Mouse (Mus musculus) macrophage (primary cell): ENCODE data around the gene Fam102a. TPM values are rescaled to one million over a fixed set of nuclear protein-coding genes. Genes with fewer than 3 reads are reported as not detected.

ENCODE experiments used
- H3K27ac ChIP-seq: fragments of 350-480 bp; formaldehyde crosslinking; 2 replicates; pipeline ENCODE4 v1.9.0; 2021
- H3K36me3 ChIP-seq: fragments of 350-480 bp; formaldehyde crosslinking; 2 replicates; pipeline ENCODE4 v1.9.0; 2021; ENCODE audit errors: inconsistent target
- H3K4me3 ChIP-seq: fragments of 350-480 bp; formaldehyde crosslinking; 2 replicates; pipeline ENCODE4 v1.9.0; 2021; ENCODE audit errors: inconsistent target
- H3K79me2 ChIP-seq: fragments of 350-480 bp; formaldehyde crosslinking; 2 replicates; pipeline ENCODE4 v1.9.0; 2021; ENCODE audit errors: inconsistent target
- WGBS: methylation state at CpG from one replicate; pipeline ENCODE4 v1.1.7; 2026; ENCODE audit warnings: inconsistent platforms; ENCODE audit not compliant: missing documents; 5-methylcytosine and 5-hydroxymethylcytosine counted together
- polyA plus RNA-seq: library from polyadenylated mRNA; stranded (reverse); fragments of 250-400 nt; gene quantifications from 3 replicates; pipeline ENCODE4 v1.2.4, GENCODE M21; 2018; ENCODE audit warnings: inconsistent platforms

Fam102a gene
- polyA plus RNA-seq, 1 experiment from 2014 or later: 3.5 TPM

DNA sequence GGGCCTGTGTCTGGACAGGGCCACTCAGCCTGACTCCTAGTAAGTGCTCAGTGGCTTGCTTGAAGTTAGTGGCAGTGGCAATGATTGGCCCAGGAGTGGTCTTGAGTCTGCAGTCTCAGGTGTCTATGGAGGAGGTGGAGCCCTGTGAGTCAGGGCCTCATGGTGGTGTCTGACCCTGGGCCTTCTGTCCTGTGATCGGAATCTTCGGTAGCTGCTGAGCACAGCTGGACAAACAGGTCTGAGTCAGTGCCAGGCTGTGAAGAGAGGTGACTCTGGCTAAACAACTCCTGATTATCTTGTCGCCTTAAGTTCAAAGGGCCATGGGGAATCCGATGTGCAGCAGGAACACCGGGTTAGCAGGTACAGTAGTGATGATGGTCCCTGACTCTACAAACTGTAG lies 12.2 kb downstream of the Fam102a start:
- WGBS: 94% methylated on average over 5 of the region's 5 CpGs
- H3K79me2 ChIP-seq: no peaks in the 10 kb centered on the region
- H3K4me3 ChIP-seq: no peak overlapping the region

DNA sequence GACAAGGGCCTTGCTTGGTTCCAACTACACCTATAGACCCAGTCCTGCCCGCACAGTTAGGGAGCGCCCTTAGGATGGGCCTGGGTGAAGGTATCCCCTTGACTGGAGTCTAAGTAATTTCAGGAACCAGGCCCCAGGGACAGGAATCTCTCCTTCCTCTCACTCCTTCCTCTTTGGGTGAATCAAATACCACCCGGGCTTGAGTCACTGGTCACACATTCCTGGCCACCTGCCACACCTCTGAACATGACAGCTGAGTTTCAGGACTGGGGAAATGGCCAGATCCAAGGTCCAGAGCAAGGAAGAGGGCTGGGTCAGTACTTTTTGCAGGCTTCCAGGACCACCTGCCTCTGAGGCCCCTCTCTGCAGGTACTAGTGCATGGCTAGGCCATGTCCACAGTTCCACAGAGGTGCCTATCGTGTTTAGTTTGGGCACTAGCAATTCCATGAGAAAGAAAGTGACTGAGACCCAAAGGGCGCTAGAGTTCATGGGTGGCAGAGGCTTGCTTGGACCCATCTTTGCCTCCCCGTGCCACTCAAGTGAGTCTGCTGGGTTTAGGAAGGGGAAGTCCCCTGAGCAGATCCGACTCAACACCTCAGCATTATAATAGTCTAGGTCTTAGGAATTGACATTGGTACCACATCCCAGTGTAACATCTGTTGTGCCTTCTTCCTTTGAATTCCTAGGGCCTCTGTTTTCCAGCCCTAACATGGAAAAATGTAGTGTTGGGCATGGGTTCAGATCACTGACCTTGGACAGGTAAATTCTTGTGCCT lies 13.0 kb downstream of the Fam102a start:
- H3K36me3 ChIP-seq: no peaks in the 10 kb centered on the region
- H3K4me3 ChIP-seq: no peak overlapping the region
- H3K79me2 ChIP-seq: no peaks in the 10 kb centered on the region
- H3K27ac ChIP-seq: peak overlapping the region; percentile 53
- 54% methylated on average over 7 of the region's 7 CpGs for WGBS

More for the DNA sequence above, 12.2 kb downstream of the Fam102a start:
- H3K36me3 ChIP-seq: no peaks in the 10 kb centered on the region
- H3K27ac ChIP-seq: peak overlapping the region; percentile 53

DNA sequence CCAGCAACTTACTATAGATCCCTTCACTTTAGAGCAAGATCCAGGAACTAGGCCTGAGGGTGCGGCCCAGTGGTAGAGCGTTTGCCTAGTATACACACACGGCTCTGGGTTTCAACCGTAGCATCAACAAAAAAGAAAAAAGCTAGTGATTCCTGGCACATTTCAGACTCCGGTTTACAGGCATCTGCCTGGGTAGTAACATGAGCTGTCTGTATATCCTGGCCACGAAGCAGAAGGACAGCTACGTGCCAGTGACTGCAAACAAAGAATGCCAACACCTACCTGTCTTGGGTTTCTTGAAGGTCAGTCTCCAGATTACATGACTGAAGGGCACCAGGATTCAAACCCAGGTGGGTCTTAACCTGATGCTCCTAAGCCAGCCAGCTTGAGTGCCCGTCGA lies 14.0 kb downstream of the Fam102a start:
- Histone ChIP-seq H3K27ac (no peak overlapping the region), H3K79me2 (no peaks in the 10 kb centered on the region), H3K4me3 (no peak overlapping the region), H3K36me3 (no peaks in the 10 kb centered on the region)
- WGBS: 92% methylated on average over 9 of the region's 9 CpGs

DNA sequence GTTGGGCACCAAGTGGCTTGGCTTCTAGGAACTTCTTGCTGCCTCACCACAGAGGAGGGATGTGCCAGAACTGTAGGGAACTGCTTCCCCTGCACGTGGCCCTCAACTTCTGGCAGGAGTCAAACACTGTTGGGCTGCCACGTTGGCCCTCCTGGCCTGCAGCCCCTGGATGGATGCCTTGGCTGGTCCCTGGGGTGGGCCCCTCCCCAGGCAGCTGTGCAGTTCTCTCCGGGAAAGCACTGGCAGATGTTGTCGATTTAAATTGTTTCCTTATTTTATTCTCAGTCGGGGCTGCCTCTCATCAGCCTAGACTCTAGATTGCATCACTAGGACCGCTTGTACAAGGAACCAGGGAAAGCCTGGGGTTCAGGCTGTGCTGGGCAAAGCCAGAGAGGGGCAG lies 14.6 kb downstream of the Fam102a start:
- 4% methylated on average over 6 of the region's 6 CpGs for WGBS
- Histone ChIP-seq H3K27ac (no peak overlapping the region), H3K36me3 (no peaks in the 10 kb centered on the region), H3K4me3 (no peak overlapping the region), H3K79me2 (no peaks in the 10 kb centered on the region)

DNA sequence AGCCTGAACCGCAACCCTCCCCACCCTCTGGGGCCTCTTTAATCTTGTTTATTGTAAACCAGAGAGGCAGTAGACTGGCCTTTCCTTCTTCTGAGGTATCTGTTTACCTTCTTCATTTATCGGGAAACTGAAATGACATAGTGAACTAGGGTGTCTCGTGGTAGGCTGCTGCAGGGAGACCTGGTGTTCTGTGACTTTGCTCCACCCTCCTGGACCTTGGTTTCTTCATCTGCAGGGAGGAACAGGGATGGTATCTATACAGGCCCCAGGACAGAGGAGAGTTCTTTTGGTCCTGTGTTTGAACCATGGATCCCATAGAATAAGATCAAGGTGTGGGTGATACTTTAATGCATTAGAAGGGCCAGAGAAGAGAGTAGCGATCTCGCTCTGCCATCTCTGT lies 16.1 kb downstream of the Fam102a start:
- H3K4me3 ChIP-seq: no peak overlapping the region
- H3K79me2 ChIP-seq: no peaks in the 10 kb centered on the region
- H3K36me3 ChIP-seq: no peaks in the 10 kb centered on the region
- no peak overlapping the region for H3K27ac ChIP-seq
- 99% methylated on average over 5 of the region's 5 CpGs for WGBS

- Histone ChIP-seq H3K4me3 (no peak overlapping the region), H3K27ac (no peak overlapping the region), H3K36me3 (no peaks in the 10 kb centered on the region), H3K79me2 (no peaks in the 10 kb centered on the region)
- WGBS: 16% methylated on average over 7 of the region's 7 CpGs
Observed at GRCm38 (mm10) chr2:32553592-32554148, 18.5 kb downstream of the Fam102a start.

DNA sequence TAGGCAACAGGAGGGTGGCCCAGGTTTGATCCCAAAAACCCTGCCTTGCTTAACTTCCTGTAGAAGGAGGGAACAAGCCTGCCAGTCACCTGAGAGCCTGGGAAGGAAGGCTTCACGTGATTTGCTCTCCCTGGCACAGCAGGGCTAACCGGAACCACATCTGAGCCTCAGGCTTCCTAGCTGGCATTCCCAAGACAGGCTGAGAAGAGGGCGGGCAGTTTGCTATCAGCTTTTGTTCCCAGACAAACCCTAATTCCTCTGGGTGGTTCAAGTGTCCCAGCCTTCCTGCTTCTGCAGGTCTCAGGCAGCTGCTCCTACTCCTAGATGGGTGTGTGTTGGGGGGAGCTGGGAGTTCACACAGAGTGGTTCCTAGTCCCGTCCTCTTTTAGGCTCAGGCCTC lies 20.4 kb downstream of the Fam102a start:
- WGBS: 88% methylated on average over 4 of the region's 4 CpGs
- Histone ChIP-seq H3K79me2 (no peaks in the 10 kb centered on the region), H3K27ac (no peak overlapping the region), H3K36me3 (no peaks in the 10 kb centered on the region), H3K4me3 (no peak overlapping the region)

DNA sequence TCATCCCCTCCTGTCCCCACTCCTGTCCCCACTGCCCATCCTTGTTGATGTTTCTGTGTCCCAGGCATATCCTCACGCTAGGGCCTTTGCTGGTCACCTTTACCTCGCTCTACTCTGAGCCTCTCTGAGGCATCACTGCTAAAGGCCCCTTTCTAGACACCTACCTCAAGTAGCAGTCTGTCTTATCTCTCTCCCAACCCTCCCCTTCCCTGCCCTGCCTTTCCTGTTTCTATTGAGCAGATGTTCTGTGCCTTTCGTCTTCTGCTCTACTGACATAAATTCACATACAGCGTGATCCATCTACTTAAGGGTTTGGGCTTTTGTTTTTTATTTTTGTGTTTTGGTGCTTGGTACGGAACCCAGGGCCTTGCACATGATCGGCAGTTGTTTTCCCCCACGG lies 20.9 kb downstream of the Fam102a start:
- Histone ChIP-seq H3K79me2 (no peaks in the 10 kb centered on the region), H3K4me3 (no peak overlapping the region), H3K36me3 (no peaks in the 10 kb centered on the region), H3K27ac (no peak overlapping the region)
- 81% methylated on average over 7 of the region's 7 CpGs for WGBS

DNA sequence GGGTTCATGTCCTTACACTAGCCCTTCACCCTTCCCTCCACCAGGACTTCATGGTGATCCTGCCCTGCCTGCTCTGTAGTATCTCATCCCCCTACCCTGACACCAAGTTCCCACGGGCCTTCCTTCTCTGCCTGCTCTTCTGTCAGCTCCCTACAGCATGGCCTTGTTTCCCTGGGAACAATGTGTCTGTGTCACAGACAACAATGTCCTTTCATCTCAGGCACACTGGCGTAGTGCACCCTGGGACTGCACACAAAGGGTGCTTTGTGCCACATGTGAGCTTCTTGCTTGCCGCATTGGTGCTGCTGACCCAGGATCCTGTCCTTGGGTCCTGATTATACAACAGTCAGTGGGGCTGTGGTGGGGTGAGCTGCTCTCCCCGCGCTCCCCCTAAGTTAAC lies 24.4 kb downstream of the Fam102a start:
- Histone ChIP-seq H3K27ac (no peak overlapping the region), H3K4me3 (no peak overlapping the region), H3K36me3 (no peaks in the 10 kb centered on the region), H3K79me2 (no peaks in the 10 kb centered on the region)
- 89% methylated on average over 4 of the region's 5 CpGs for WGBS

DNA sequence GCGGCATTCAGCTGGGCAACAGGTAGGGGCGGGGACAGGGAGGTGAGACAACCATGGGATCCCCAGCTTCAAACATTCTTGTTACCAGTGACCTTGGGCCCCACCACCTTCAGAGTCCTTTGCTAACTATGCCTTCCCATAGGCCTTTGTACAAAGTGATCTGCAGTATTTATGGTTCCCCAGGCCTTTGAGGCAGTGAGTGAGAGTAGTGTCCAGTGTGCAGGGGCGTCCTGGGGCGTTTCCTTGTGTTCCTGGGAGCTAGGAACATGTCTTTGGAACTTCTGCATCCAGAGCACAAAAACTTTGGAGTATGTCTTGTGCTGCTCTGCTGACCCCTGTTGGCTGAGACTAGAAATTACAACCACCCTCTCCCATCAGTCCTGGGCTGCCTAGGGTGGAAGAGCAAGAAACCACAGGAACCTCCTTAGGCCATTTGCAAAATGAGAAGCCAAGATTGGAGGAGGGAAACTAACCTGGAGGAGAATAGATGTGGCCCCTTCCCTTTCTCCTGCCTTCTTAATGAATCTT lies 31.5 kb downstream of the Fam102a start:
- Histone ChIP-seq H3K4me3 (no peak overlapping the region), H3K27ac (no peak overlapping the region), H3K79me2 (peaks cover 10% of the 10 kb centered on the region), H3K36me3 (no peaks in the 10 kb centered on the region)
- WGBS: 44% methylated on average over 4 of the region's 4 CpGs

GRCm38 (mm10) chr2:32568149-32568548 lies 33.0 kb downstream of the Fam102a start:
- Histone ChIP-seq H3K4me3 (no peak overlapping the region), H3K79me2 (peaks cover 22% of the 10 kb centered on the region)
- 95% methylated on average over 5 of the region's 5 CpGs for WGBS

GRCm38 (mm10) chr2:32568941-32569340 lies 33.8 kb downstream of the Fam102a start:
- H3K79me2 ChIP-seq: peaks cover 22% of the 10 kb centered on the region
- 91% methylated on average over 3 of the region's 3 CpGs for WGBS
- no peak overlapping the region for H3K27ac ChIP-seq
- no peak overlapping the region for H3K4me3 ChIP-seq
- peaks cover 10% of the 10 kb centered on the region; the same call in 1 of the 2 replicates for H3K36me3 ChIP-seq

More at GRCm38 (mm10) chr2:32568149-32568548, 33.0 kb downstream of the Fam102a start:
- H3K27ac ChIP-seq: no peak overlapping the region
- peaks cover 5% of the 10 kb centered on the region; the same call in 1 of the 2 replicates for H3K36me3 ChIP-seq

DNA sequence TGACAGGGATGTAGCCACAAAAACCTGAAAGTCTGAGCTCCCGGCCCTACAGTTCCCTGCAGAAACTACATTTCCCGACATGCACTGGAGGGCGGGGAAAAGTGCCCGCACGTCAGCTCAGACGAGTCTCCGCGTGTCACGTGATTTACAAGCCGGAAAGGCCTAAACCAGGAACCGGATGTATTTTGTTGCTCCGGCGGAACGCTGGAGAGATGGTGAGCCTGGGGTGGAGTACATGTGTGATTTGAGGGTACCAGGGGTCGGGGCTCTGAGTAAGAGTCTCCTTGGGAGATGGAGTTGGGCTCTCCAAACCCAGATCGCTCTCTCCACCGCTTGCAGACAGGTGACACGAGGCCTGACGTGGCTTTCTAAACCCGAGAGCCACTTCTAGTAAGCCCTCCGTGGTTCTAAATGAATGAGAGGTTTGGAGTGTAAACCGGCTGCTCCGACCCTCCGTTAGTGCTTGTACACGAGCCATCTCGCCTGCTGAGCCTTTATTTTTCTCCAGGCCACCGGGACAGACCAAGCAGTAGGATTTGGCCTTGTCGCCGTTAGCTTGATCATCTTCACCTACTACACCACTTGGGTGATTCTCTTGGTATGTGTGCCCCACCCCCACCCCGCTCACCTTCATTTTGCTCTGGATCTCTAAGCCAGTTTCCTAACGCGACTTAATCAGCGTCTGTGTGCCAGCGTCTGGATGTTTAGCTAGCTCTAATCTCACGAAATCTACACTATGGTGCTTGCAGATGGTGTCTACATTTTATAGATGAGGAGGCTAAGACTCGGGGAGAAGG lies 35.8 kb downstream of the Fam102a start, which contains the start of gene Dpm2:
TSS of gene Dpm2 (plus strand) at position 161 of the 797 bp plus-strand sequence.
- H3K4me3 ChIP-seq: peak within 1 kb of the TSS; percentile 98
- peak within 1 kb of the TSS; percentile 67 for H3K27ac ChIP-seq
- under 1% methylated on average over 31 of the region's 36 CpGs for WGBS
- peaks cover 10% of the 10 kb centered on the region; the same call in 1 of the 2 replicates for H3K36me3 ChIP-seq
- peaks cover 22% of the 10 kb centered on the region for H3K79me2 ChIP-seq

DNA sequence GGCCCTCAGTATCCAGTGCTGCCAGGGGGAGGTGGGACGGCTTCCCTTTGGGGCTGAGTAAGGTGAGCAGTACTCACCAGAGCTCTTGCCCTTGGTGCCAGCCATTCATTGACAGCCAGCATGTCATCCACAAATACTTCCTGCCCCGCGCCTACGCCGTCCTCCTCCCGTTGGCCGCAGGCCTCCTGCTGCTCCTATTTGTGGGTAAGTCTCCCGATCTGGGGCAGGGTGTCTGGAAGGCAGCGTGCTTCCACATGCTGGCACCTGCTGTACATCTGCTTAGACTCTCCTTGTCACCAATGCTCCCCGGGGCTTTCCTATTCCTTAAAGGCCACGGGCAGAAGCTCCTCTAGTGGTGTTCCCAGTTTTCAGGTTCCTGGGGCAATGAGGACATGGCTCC lies 37.1 kb downstream of the Fam102a start:
- peaks cover 10% of the 10 kb centered on the region; the same call in 1 of the 2 replicates for H3K36me3 ChIP-seq
- H3K27ac ChIP-seq: no peak overlapping the region
- H3K79me2 ChIP-seq: peaks cover 22% of the 10 kb centered on the region
- H3K4me3 ChIP-seq: no peak overlapping the region
- WGBS: 96% methylated on average over 11 of the region's 11 CpGs
